ENCODE assay signal across 10 mouse cellular contexts in the genomic region with DNA sequence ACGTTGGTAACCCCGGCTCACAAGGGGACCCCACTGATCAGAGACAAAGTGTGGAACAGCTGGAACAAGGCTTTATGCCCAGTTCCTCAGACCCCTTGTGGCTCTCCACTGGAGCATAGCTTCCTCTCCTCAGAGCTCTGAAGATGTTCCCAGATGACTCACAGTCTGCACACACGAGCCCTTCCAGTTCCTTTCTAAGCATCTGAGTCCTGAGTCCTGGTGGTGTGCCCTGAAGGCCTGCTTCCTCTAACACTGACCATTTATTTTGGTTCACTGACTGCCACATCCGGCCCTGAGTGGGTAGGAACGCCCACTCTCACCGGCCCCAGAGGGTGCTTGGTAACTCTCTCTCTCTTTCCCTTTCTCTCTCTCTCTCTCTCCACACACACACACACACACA. TPM values are rescaled to one million over a fixed set of nuclear protein-coding genes. Genes with fewer than 3 reads are reported as not detected.
DNase-seq lines count a peak whose midpoint lies in the region; ATAC-seq and TF ChIP-seq lines count a peak whose summit lies in the region.
"Had no signal": no experiment of that assay in that cellular context is flagged by ENCODE, and none has a peak within 500 bp of the region (broad histone marks: within the 10 kb centered on the region; RNA-seq: fewer than 3 reads in every experiment).

No protein-coding gene starts in this region.

- H3K9ac ChIP-seq in CH12.LX (ENCODE audit: insufficient read depth, low read depth): peak overlapping the region; percentile 2; the same call in 1 of the 2 replicates
- no peak overlapping the region for H3K9ac ChIP-seq in midbrain, embryonic 11.5 days (ENCODE audit: low read length)
- H3K9ac ChIP-seq: hindbrain, embryonic 15.5 days had no signal

- H3K36me3 ChIP-seq in CH12.LX (replicated peaks in 1 of 2; ENCODE audit: control insufficient read depth in 1 of 2, insufficient read depth in 1 of 2, low read length in 1 of 2): no peaks in the 10 kb centered on the region
- no peaks in the 10 kb centered on the region for H3K36me3 ChIP-seq in midbrain, embryonic 11.5 days (ENCODE audit: control insufficient read depth, insufficient read depth, low read length)
- H3K36me3 ChIP-seq: hindbrain, embryonic 15.5 days had no signal

- dilution Hi-C loops in CH12.LX (cut with MboI; ENCODE audit: extremely low pct_ligation_motif_present, extremely low pct_unique_long_range_greater_than_20kb, low sequenced_read_pairs): no loop called here

- no peak overlapping the region for H3K4me3 ChIP-seq in CH12.LX (replicated peaks in 1 of 3; ENCODE audit: low read depth in 2 of 3, low read length in 2 of 3, poor library complexity in 1 of 3)
- H3K4me3 ChIP-seq in brown adipose tissue, adult 24 weeks (ENCODE audit: insufficient read depth, low read depth, low read length): no peak overlapping the region
- H3K4me3 ChIP-seq in cerebellum, adult 2 months (replicated peaks; ENCODE audit: insufficient read depth, low read depth, low read length): no peak overlapping the region
- no peak overlapping the region for H3K4me3 ChIP-seq in midbrain, embryonic 11.5 days (ENCODE audit: low read depth, low read length)
- H3K4me3 ChIP-seq: hindbrain, embryonic 15.5 days had no signal

- H3K4me1 ChIP-seq in CH12.LX (ENCODE audit: control insufficient read depth in 1 of 2, insufficient read depth in 2 of 2): peaks cover 12 to 22% of the 10 kb centered on the region in 2 experiments
- H3K4me1 ChIP-seq in brown adipose tissue, adult 24 weeks (ENCODE audit: control insufficient read depth, insufficient read depth, insufficient read length, low read length): peaks cover 6% of the 10 kb centered on the region
- H3K4me1 ChIP-seq in cerebellum, adult 2 months (ENCODE audit: control insufficient read depth, insufficient read depth, low read length): no peaks in the 10 kb centered on the region
- H3K4me1 ChIP-seq in midbrain, embryonic 11.5 days (ENCODE audit: control insufficient read depth, insufficient read depth, low read length): no peaks in the 10 kb centered on the region
- H3K4me1 ChIP-seq: hindbrain, embryonic 15.5 days had no signal

- TF ChIP-seq RAD21 in CH12.LX (IDR thresholded peaks at IDR 0.05; ENCODE audit: low read depth, low read length): no peak

- TF ChIP-seq POLR2A in CH12.LX (IDR thresholded peaks at IDR 0.05; ENCODE audit: low read depth, low read length): no peak
- TF ChIP-seq POLR2A in cerebellum, adult 2 months (IDR thresholded peaks at IDR 0.05; ENCODE audit: borderline replicate concordance, insufficient read depth, low read length): no peak

- peak; percentile 79 for ATAC-seq in megakaryocyte progenitor cell, adult 5-6 weeks (replicated peaks; ENCODE audit: poor library complexity)
- no peak for ATAC-seq in midbrain, embryonic 11.5 days (ENCODE audit: low FRiP score)

- peak; percentile 50; the same call in 1 of the 2 replicates for TF ChIP-seq EP300 in CH12.LX (IDR thresholded peaks at IDR 0.05; ENCODE audit: low read length)

- no peaks in the 10 kb centered on the region for H3K79me2 ChIP-seq in CH12.LX (replicated peaks; ENCODE audit: control insufficient read depth, extremely low read depth, insufficient read depth, poor library complexity, severe bottlenecking)

- 53% methylated on average over 6 of the region's 6 CpGs for WGBS in cerebellum, adult 2 months
- WGBS in midbrain, embryonic 11.5 days: 72% methylated on average over 6 of the region's 6 CpGs

- H3K27ac ChIP-seq in CH12.LX (ENCODE audit: insufficient read depth, low read depth): peak overlapping the region; percentile 43; the same call in 1 of the 2 replicates
- peak overlapping the region; percentile 80 for H3K27ac ChIP-seq in brown adipose tissue, adult 24 weeks (replicated peaks; ENCODE audit: low read depth, low read length)
- H3K27ac ChIP-seq in cerebellum, adult 2 months (ENCODE audit: insufficient read depth, low read length): no peak overlapping the region
- no peak overlapping the region for H3K27ac ChIP-seq in midbrain, embryonic 11.5 days (ENCODE audit: low read depth, low read length)
- H3K27ac ChIP-seq: hindbrain, embryonic 15.5 days had no signal

- no peak for TF ChIP-seq CTCF in CH12.LX (conservative IDR thresholded peaks at IDR 0.05 in 1 of 2, IDR thresholded peaks at IDR 0.05 in 1 of 2; ENCODE audit: low read depth in 2 of 2, low read length in 2 of 2)
- no peak for TF ChIP-seq CTCF in cerebellum, adult 2 months (IDR thresholded peaks at IDR 0.05; ENCODE audit: borderline replicate concordance, insufficient read depth, low read depth, low read length)

- peak; percentile 47 for DNase-seq in layer of hippocampus, adult 11-12 months (ENCODE audit: low spot score)
- DNase-seq in layer of hippocampus, postnatal 36 days: no peak
- peak; percentile 82 for DNase-seq in CH12.LX (ENCODE audit: extremely low read depth)
- no peak for DNase-seq in cerebellum, adult 9-11 months
- DNase-seq in cerebellum, adult 2 months: no peak
- no peak for DNase-seq in midbrain, embryonic 11.5 days (ENCODE audit: low spot score, missing footprints)
- DNase-seq: right cerebral cortex, postnatal 14 days had no signal

- no peaks in the 10 kb centered on the region for H3K27me3 ChIP-seq in CH12.LX (replicated peaks)
- no peaks in the 10 kb centered on the region for H3K27me3 ChIP-seq in cerebellum, adult 2 months (ENCODE audit: control insufficient read depth, insufficient read depth, low read length)
- H3K27me3 ChIP-seq in midbrain, embryonic 11.5 days (ENCODE audit: control insufficient read depth, insufficient read depth, low read length): no peaks in the 10 kb centered on the region
- H3K27me3 ChIP-seq: hindbrain, embryonic 15.5 days had no signal

- peak overlapping the region; percentile 24 for H3K4me2 ChIP-seq in CH12.LX (ENCODE audit: insufficient read depth, low read depth, poor library complexity, severe bottlenecking)
- no peak overlapping the region for H3K4me2 ChIP-seq in midbrain, embryonic 11.5 days
- H3K4me2 ChIP-seq: hindbrain, embryonic 15.5 days had no signal

- no peaks in the 10 kb centered on the region for H3K9me3 ChIP-seq in CH12.LX (replicated peaks; ENCODE audit: low read length)
- H3K9me3 ChIP-seq in midbrain, embryonic 11.5 days (ENCODE audit: control insufficient read depth, low read length): no peaks in the 10 kb centered on the region
- H3K9me3 ChIP-seq: hindbrain, embryonic 15.5 days had no signal

- in situ Hi-C loops in CH12.LX (cut with MboI; ENCODE audit: low pct_ligation_motif_present, low pct_unique_long_range_greater_than_20kb, low sequenced_read_pairs): loop anchor here (5.0 kb wide), 2 partner anchors 48 to 67 kb away; no protein-coding TSS in a partner anchor

TF ChIP-seq in CH12.LX, 34 proteins besides CTCF, POLR2A, EP300 and RAD21 (continues in another document):
- TF ChIP-seq HCFC1 (IDR thresholded peaks at IDR 0.05; ENCODE audit: low read depth, low read length) (no peak), MAZ (IDR thresholded peaks at IDR 0.05; ENCODE audit: low read depth, low read length) (no peak), BHLHE40 (IDR thresholded peaks at IDR 0.05; ENCODE audit: low read depth, low read length) (peak; percentile 86), ETS1 (conservative IDR thresholded peaks at IDR 0.05; ENCODE audit: low read depth, low read length) (peak; percentile 73; the same call in 1 of the 2 replicates), NELFE (IDR thresholded peaks at IDR 0.05; ENCODE audit: low read depth, low read length) (no peak), ELF1 (IDR thresholded peaks at IDR 0.05; ENCODE audit: low read depth, low read length) (no peak), IRF4 (IDR thresholded peaks at IDR 0.05; ENCODE audit: low read depth, low read length) (peak; percentile 34; the same call in 1 of the 2 replicates), MEF2A (IDR thresholded peaks at IDR 0.05; ENCODE audit: borderline replicate concordance, low read depth, low read length) (peak; percentile 53), SMC3 (IDR thresholded peaks at IDR 0.05; ENCODE audit: low read depth, low read length) (no peak), MAX (IDR thresholded peaks at IDR 0.05; ENCODE audit: low read length) (no peak), MAFK (IDR thresholded peaks at IDR 0.05; ENCODE audit: insufficient replicate concordance, low read length) (no peak), GABPA (IDR thresholded peaks at IDR 0.05; ENCODE audit: insufficient replicate concordance, low read depth, low read length) (no peak)

RNA-seq across cellular contexts. Expression of gene Dbi, which starts 21.4 kb away (rescaled TPM):
- total RNA-seq in layer of hippocampus, postnatal 36 days (2021): 100 to 1,000 TPM; 379 to 403 TPM
- 346 and 405 TPM in 2 replicates for total RNA-seq in CH12.LX (2012; rRNA removed)
- total RNA-seq in CH12.LX (2014; rRNA removed): 499 and 557 TPM in 2 replicates
- 357 and 399 TPM in 2 replicates for polyA plus RNA-seq in CH12.LX (2012; ENCODE audit: insufficient read length, low read depth)
- polyA plus RNA-seq in brown adipose tissue, adult 24 weeks (2012; ENCODE audit: insufficient read depth, insufficient read length, missing spikeins): 8,737 and 9,357 TPM in 2 replicates
- 344 and 366 TPM in 2 replicates for total RNA-seq in megakaryocyte progenitor cell, adult 5-6 weeks (2015)
- 314 and 346 TPM in 2 replicates for total RNA-seq in megakaryocyte progenitor cell, adult 5-6 weeks (2017)
- polyA plus RNA-seq in cerebellum, adult 2 months (2012; rRNA removed): 1,176 and 1,178 TPM in 2 replicates
- 690 and 715 TPM in 2 replicates for polyA plus RNA-seq in midbrain, embryonic 11.5 days (2014; fragmentation: Nextera tagmentation; extraction: Ambion mirVana)

RNA-seq across cellular contexts. Expression of gene 3110009E18Rik, which starts 21.5 kb away (rescaled TPM):
- 1 to 10 TPM; 6.0 to 8.6 TPM for total RNA-seq in layer of hippocampus, postnatal 36 days (2021)
- total RNA-seq in CH12.LX (2012; rRNA removed) (2.7 and 3.3 TPM in 2 replicates), CH12.LX (2014; rRNA removed) (4.1 and 4.6 TPM in 2 replicates)
- polyA plus RNA-seq in CH12.LX (2012; ENCODE audit: insufficient read length, low read depth): 4.4 and 5.9 TPM in 2 replicates
- 3.3 and 8.9 TPM in 2 replicates for polyA plus RNA-seq in brown adipose tissue, adult 24 weeks (2012; ENCODE audit: insufficient read depth, insufficient read length, missing spikeins)
- total RNA-seq in megakaryocyte progenitor cell, adult 5-6 weeks (2015): 12.3 and 13.0 TPM in 2 replicates
- 2.4 and 11.5 TPM in 2 replicates for total RNA-seq in megakaryocyte progenitor cell, adult 5-6 weeks (2017)
- 6.5 and 7.7 TPM in 2 replicates for polyA plus RNA-seq in cerebellum, adult 2 months (2012; rRNA removed)
- polyA plus RNA-seq in midbrain, embryonic 11.5 days (2014; fragmentation: Nextera tagmentation; extraction: Ambion mirVana): 26.4 and 27.1 TPM in 2 replicates

RNA-seq across cellular contexts. Expression of gene Tmem37, which starts 25.6 kb away (rescaled TPM):
- 1 to 10 TPM in 1 of 2 experiments, under 1 TPM in 1; 0.58 to 1.1 TPM for total RNA-seq in layer of hippocampus, postnatal 36 days (2021)
- total RNA-seq in CH12.LX (2012; rRNA removed): not detected in 2 replicates
- not detected in 2 replicates for total RNA-seq in CH12.LX (2014; rRNA removed)
- not detected in 2 replicates for polyA plus RNA-seq in CH12.LX (2012; ENCODE audit: insufficient read length, low read depth)
- 53.3 and 66.7 TPM in 2 replicates for polyA plus RNA-seq in brown adipose tissue, adult 24 weeks (2012; ENCODE audit: insufficient read depth, insufficient read length, missing spikeins)
- total RNA-seq in megakaryocyte progenitor cell, adult 5-6 weeks (2015): 0.12 TPM in 1 of 2 replicates, not detected in the other
- total RNA-seq in megakaryocyte progenitor cell, adult 5-6 weeks (2017): 0.46 TPM in 1 of 2 replicates, not detected in the other
- polyA plus RNA-seq in cerebellum, adult 2 months (2012; rRNA removed): 1.3 and 2.2 TPM in 2 replicates
- 6.8 and 7.3 TPM in 2 replicates for polyA plus RNA-seq in midbrain, embryonic 11.5 days (2014; fragmentation: Nextera tagmentation; extraction: Ambion mirVana)

Comparison
In these comparisons a context has a peak if more than half of its experiments do, and no peak if none do; other contexts are left out.
1. DNase-seq: peak in layer of hippocampus, adult 11-12 months (single experiment) and CH12.LX (single experiment); none in layer of hippocampus, postnatal 36 days (0 of 2), cerebellum, adult 9-11 months (single experiment), cerebellum, adult 2 months (0 of 2) and midbrain, embryonic 11.5 days (single experiment).
2. H3K27ac ChIP-seq: peak in CH12.LX (single experiment) and brown adipose tissue, adult 24 weeks (single experiment); none in cerebellum, adult 2 months (single experiment) and midbrain, embryonic 11.5 days (single experiment).